Mouse (Mus musculus): ENCODE measurements at regions not wholly inside any gene's neighbourhood (a gene's known extent, or its start where the extent isn't known, plus 50 kb on each side); places are given as distances from the start of the nearest gene placed in this dataset.

DNA sequence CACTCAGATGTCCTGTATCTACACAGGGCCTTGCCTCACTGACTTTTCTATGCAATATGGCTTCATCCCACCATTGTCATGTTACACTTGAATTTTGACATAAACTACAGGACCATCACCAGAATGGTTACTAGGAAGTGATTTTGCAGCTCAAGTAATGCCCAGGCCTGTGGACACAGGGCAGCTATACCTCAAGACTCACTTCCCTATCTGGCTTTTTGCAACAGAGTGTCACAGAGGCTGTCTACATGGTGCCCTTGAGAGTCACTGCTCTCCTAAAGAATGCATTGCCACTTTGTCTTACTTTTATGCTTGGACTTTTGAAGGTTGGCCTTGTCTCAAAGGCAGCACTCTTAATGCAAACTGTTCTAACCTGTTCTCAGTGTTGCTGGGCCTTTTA lies 139.7 kb downstream of the Ankrd16 start:
- no peak for TF ChIP-seq CTCF (IDR thresholded peaks at IDR 0.05)
- no peak for TF ChIP-seq EP300 (IDR thresholded peaks at IDR 0.05)

Measured in lung, postnatal 0 days (tissue).